Mouse (Mus musculus): ENCODE data around the gene Kmt2a. TPM values are rescaled to one million over a fixed set of nuclear protein-coding genes. Genes with fewer than 3 reads are reported as not detected.

Kmt2a gene
- 127 to 158 TPM (median 134 TPM) in 4 replicates for total RNA-seq (2023)

GRCm38 (mm10) chr9:44881221-44881871 lies at the start of gene Kmt2a:
Kmt2a (minus strand) TSS chr9:44881296.

GRCm38 (mm10) chr9:44920374-44921122 lies 39.5 kb upstream of the Kmt2a start, which contains the start of gene Atp5l:
Atp5l (minus strand) TSS chr9:44920742.

GRCm38 (mm10) chr9:44802808-44803450 lies 78.2 kb downstream of the Kmt2a start, which contains the start of gene Ttc36:
Ttc36 (minus strand) TSS chr9:44803072.

GRCm38 (mm10) chr9:44799102-44799957 lies 81.8 kb downstream of the Kmt2a start, which contains the start of gene Tmem25:
Tmem25 (minus strand) TSS chr9:44799307.

GRCm38 (mm10) chr9:44767101-44768028 lies 113.7 kb downstream of the Kmt2a start, which contains the start of the genes Arcn1 and Ift46:
Arcn1 (minus strand) TSS chr9:44767845.
Ift46 (plus strand) TSS chr9:44767908.

Other genes starting within 250 kb of the Kmt2a start
- not detected in 4 replicates for gene Treh, start 208.1 kb downstream of the Kmt2a start, total RNA-seq (2023)
- gene Phldb1, start 146.1 kb downstream of the Kmt2a start, total RNA-seq (2023), result 0.76 TPM in 1 of 4 replicates, not detected in the others
- gene Arcn1, start 113.5 kb downstream of the Kmt2a start, total RNA-seq (2023), result 133 to 144 TPM (median 140 TPM) in 4 replicates
- gene Ift46, start 113.4 kb downstream of the Kmt2a start, total RNA-seq (2023), result 56.6 to 64.5 TPM (median 59.5 TPM) in 4 replicates
- 0.51 to 0.67 TPM (median 0.63 TPM) in 3 of 4 replicates, not detected in the other for gene Tmem25, start 82.0 kb downstream of the Kmt2a start, total RNA-seq (2023)
- gene Ttc36, start 78.2 kb downstream of the Kmt2a start, total RNA-seq (2023), result 2.6 to 4.9 TPM (median 4.3 TPM) in 4 replicates
- 123 to 144 TPM (median 136 TPM) in 4 replicates for gene Atp5l, start 39.4 kb upstream of the Kmt2a start, total RNA-seq (2023)
- 76.8 to 101 TPM (median 82.4 TPM) in 4 replicates for gene Ube4a, start 84.3 kb upstream of the Kmt2a start, total RNA-seq (2023)
- gene Cd3g, start 99.1 kb upstream of the Kmt2a start, total RNA-seq (2023), result 1.2 to 2.6 TPM (median 2.0 TPM) in 4 replicates
- gene Cd3d, start 100.5 kb upstream of the Kmt2a start, total RNA-seq (2023), result 1.2 to 3.9 TPM (median 1.8 TPM) in 4 replicates
- 3.2 to 4.5 TPM (median 3.7 TPM) in 4 replicates for gene Cd3e, start 128.3 kb upstream of the Kmt2a start, total RNA-seq (2023)
- gene Mpzl2, start 158.5 kb upstream of the Kmt2a start, total RNA-seq (2023), result 0.52 to 1.4 TPM (median 0.77 TPM) in 4 replicates
- 5.4 to 12.4 TPM (median 7.1 TPM) in 4 replicates for gene Mpzl3, start 173.9 kb upstream of the Kmt2a start, total RNA-seq (2023)
- 15.3 to 28.6 TPM (median 19.5 TPM) in 4 replicates for gene Jaml, start 197.9 kb upstream of the Kmt2a start, total RNA-seq (2023)
- gene Scn2b, start 236.5 kb upstream of the Kmt2a start, total RNA-seq (2023), result 0.48 to 0.75 TPM (median 0.55 TPM) in 4 replicates